Mouse (Mus musculus) layer of hippocampus, postnatal 25 days (tissue): ENCODE data around the gene Cfl1. TPM values are rescaled to one million over a fixed set of nuclear protein-coding genes. Genes with fewer than 3 reads are reported as not detected.
A peak's percentile ranks its signal among the peaks of the same experiment; 100 is the strongest.

Experiments used
- DNase-seq, 2 experiments: peaks; one replicate each; pipeline ENCODE4 v3.0.0; 2022; ENCODE audit warnings: mixed read lengths in 2 of 2, low spot score in 1 of 2; ENCODE audit errors: extremely low spot score in 1 of 2
- total RNA-seq, 2 experiments: library from RNA; stranded (reverse); gene quantifications; 2 replicates each; pipeline ENCODE4 v1.2.3; 2021

Gene Cfl1
- total RNA-seq, 2 experiments from 2014 or later = 1,427 to 1,527 TPM

GRCm38 (mm10) chr19:5516906-5517505, 26.8 kb downstream of the Cfl1 start:
- no peak for DNase-seq

DNA sequence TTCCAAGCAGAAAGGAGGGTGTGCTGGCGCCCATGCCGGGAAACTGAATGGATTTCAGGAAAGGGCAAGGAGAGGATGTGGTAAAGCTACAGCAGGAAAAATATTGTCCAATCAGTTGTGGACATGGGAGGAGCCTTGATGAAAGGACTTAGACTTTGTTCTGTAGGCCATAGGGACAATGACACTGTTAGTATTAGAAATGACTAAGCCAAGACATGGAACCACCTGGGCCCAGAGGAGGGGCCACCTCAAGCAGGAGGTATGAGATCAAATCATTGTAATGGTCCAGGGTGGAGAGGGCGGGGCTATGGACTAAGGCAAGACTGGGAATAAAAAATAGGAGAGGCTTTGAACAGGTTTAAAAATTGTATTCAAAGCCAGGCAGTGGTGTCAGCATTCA, 28.5 kb downstream of the Cfl1 start:
- DNase-seq = no peak

GRCm38 (mm10) chr19:5525204-5525603, 34.9 kb downstream of the Cfl1 start:
- no peak for DNase-seq

- DNase-seq = peak; percentile 86 to 99
These were observed 39.3 kb downstream of the Cfl1 start for GRCm38 (mm10) chr19:5529325-5530137.

GRCm38 (mm10) chr19:5530138-5530524, 39.9 kb downstream of the Cfl1 start:
- no peak for DNase-seq

DNA sequence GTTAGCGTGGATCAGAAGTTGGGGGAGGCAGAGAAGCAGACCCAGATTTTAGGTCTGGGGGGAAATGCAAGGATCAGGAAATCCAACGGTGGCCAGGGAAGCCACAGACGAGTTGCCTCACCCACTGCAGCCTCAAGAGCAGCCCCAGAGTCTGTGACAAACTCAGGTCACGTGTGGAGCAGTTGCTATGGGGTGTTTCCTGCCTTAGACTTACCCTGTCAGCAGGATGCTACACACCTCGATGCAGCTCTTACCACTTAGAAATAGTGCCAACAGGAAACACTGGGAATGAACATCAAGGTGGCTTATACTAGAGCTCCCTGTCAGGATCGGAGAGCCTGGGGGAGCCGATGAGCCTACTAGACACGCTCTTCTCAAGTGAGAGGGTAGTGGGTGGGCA, 42.3 kb downstream of the Cfl1 start:
- DNase-seq = no peak

- DNase-seq = no peak
These were observed 48.5 kb downstream of the Cfl1 start for GRCm38 (mm10) chr19:5538786-5539185.

DNA sequence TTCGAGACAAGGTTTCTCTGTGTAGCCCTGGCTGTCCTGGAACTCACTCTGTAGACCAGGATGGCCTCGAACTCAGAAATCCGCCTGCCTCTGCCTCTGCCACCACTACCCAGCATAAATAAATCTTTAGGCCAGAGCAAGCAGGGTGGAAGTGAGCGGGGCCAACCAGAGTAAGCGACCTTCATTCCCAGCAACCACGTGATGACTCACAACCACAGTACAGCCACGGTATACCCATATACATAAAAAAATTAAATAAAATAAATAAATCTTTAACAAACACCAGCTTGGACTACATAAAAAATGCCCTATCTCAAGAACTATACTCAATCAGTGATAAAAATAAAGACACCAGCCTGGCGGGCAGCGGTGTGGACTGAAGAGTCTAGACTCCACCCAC, 53.1 kb downstream of the Cfl1 start:
- no peak for DNase-seq

DNA sequence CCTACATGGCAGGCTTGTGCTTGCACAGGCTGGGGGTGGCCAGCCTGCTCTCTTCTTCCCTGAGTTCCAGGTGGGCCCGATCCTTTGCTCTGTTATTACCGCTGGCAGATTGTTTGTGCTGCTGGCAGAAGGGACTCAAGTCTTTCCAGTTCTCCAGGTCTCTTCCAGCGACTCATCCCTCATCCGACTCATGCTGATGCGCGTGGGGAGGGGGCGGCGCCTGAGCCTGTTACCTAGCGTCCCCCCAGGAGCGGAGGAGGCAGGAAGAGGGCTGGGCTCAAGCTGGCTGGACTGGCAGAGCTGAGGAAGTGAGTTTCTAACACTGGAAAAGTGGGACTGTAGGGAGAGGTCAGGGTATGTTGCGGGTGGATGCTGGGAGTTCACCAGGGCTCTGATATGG, 53.8 kb downstream of the Cfl1 start:
- DNase-seq = no peak

Other genes starting within 250 kb of the Cfl1 start
- gene Pacs1, start 217.3 kb upstream of the Cfl1 start, total RNA-seq = 10 to 100 TPM; 54.2 to 57.6 TPM
- gene Sf3b2, start 195.0 kb upstream of the Cfl1 start, total RNA-seq = 100 to 1,000 TPM; 201 to 202 TPM
- 100 to 1,000 TPM; 114 to 129 TPM for gene Gal3st3, start 192.1 kb upstream of the Cfl1 start, total RNA-seq
- gene Catsper1, start 154.7 kb upstream of the Cfl1 start, total RNA-seq = not detected
- gene Cst6, start 140.9 kb upstream of the Cfl1 start, total RNA-seq = 1 to 10 TPM; 6.1 to 6.7 TPM
- gene Eif1ad, start 123.7 kb upstream of the Cfl1 start, total RNA-seq = 10 to 100 TPM; 19.5 to 23.7 TPM
- 10 to 100 TPM; 85.3 to 93.2 TPM for gene Banf1, start 123.3 kb upstream of the Cfl1 start, total RNA-seq
- 10 to 100 TPM; 83.7 to 99.3 TPM for gene Sart1, start 101.8 kb upstream of the Cfl1 start, total RNA-seq
- gene Tsga10ip, start 87.9 kb upstream of the Cfl1 start, total RNA-seq = not detected
- 100 to 1,000 TPM; 278 to 311 TPM for gene Drap1, start 65.5 kb upstream of the Cfl1 start, total RNA-seq
- 10 to 100 TPM; 68.2 to 71.1 TPM for gene AI837181, start 65.3 kb upstream of the Cfl1 start, total RNA-seq
- gene Fosl1, start 42.9 kb upstream of the Cfl1 start, total RNA-seq = not detected
- 10 to 100 TPM; 32.9 to 35.9 TPM for gene Ccdc85b, start 32.6 kb upstream of the Cfl1 start, total RNA-seq
- 100 to 1,000 TPM in 1 of 2 experiments, 10 to 100 TPM in 1; 99.4 to 110 TPM for gene Fibp, start 29.8 kb upstream of the Cfl1 start, total RNA-seq
- gene Ctsw, start 21.9 kb upstream of the Cfl1 start, total RNA-seq = not detected
- 10 to 100 TPM; 11.0 to 11.6 TPM for gene Efemp2, start 16.5 kb upstream of the Cfl1 start, total RNA-seq
- gene Mus81, start 2.1 kb upstream of the Cfl1 start, total RNA-seq = 10 to 100 TPM; 33.2 to 38.2 TPM
- gene 1700020D05Rik, start 13.3 kb downstream of the Cfl1 start, total RNA-seq = 1 to 10 TPM; 4.5 to 9.2 TPM
- 10 to 100 TPM; 78.0 to 86.5 TPM for gene Snx32, start 20.1 kb downstream of the Cfl1 start, total RNA-seq
- gene Ovol1, start 70.2 kb downstream of the Cfl1 start, total RNA-seq = not detected
- 1 to 10 TPM; 7.7 to 8.2 TPM for gene Ap5b1, start 77.6 kb downstream of the Cfl1 start, total RNA-seq
- 10 to 100 TPM; 67.6 to 85.2 TPM for gene Rnaseh2c, start 111.4 kb downstream of the Cfl1 start, total RNA-seq
- gene Kat5, start 119.8 kb downstream of the Cfl1 start, total RNA-seq = 10 to 100 TPM; 83.1 to 87.8 TPM
- gene Rela, start 147.0 kb downstream of the Cfl1 start, total RNA-seq = 10 to 100 TPM; 20.6 to 22.0 TPM
- 10 to 100 TPM; 15.3 to 16.1 TPM for gene Sipa1, start 173.3 kb downstream of the Cfl1 start, total RNA-seq
- gene Map3k11, start 198.3 kb downstream of the Cfl1 start, total RNA-seq = 10 to 100 TPM; 17.4 to 21.1 TPM
- gene Pcnx3, start 198.5 kb downstream of the Cfl1 start, total RNA-seq = 10 to 100 TPM; 59.8 to 73.9 TPM
- gene Kcnk7, start 213.9 kb downstream of the Cfl1 start, total RNA-seq = not detected
- gene Ehbp1l1, start 235.9 kb downstream of the Cfl1 start, total RNA-seq = 10 to 100 TPM; 14.6 to 17.2 TPM
- 10 to 100 TPM; 29.3 to 32.9 TPM for gene Fam89b, start 239.2 kb downstream of the Cfl1 start, total RNA-seq